Mouse (Mus musculus) hindbrain, embryonic 13.5 days (tissue): ENCODE measurements around the gene Ptpn13. TPM values are rescaled to one million over a fixed set of nuclear protein-coding genes. Genes with fewer than 3 reads are reported as not detected.
A peak's percentile ranks its signal among the peaks of the same experiment; 100 is the strongest.

Experiments used
- ATAC-seq: fragments of 200-750 bp; cut with Nextera tagmentation; 2 replicates; pipeline ENCODE4 v1.8.0; 2017; ENCODE audit warnings: moderate TSS enrichment; ENCODE audit not compliant: low FRiP score
- H3K27ac ChIP-seq: fragments of 300-500 bp; sonication (generic); 2 replicates; pipeline ENCODE4 v1.5.1; 2015; ENCODE audit warnings: inconsistent platforms, mild to moderate bottlenecking, moderate library complexity
- H3K27me3 ChIP-seq: fragments of 300-500 bp; sonication (generic); 2 replicates; pipeline ENCODE4 v1.6.1; 2015; ENCODE audit warnings: mild to moderate bottlenecking, inconsistent platforms
- H3K36me3 ChIP-seq: fragments of 300-500 bp; sonication (generic); 2 replicates; pipeline ENCODE4 v1.6.1; 2015; ENCODE audit warnings: mild to moderate bottlenecking, inconsistent platforms
- H3K4me1 ChIP-seq: fragments of 300-500 bp; sonication (generic); replicated peaks from 2 replicates; pipeline ENCODE4 v1.6.1; 2015; ENCODE audit warnings: inconsistent platforms
- H3K4me2 ChIP-seq: fragments of 300-500 bp; sonication (generic); 2 replicates; pipeline ENCODE4 v1.6.1; 2015; ENCODE audit warnings: inconsistent platforms, mild to moderate bottlenecking, moderate library complexity
- H3K4me3 ChIP-seq: fragments of 300-500 bp; sonication (generic); 2 replicates; pipeline ENCODE4 v1.5.1; 2015; ENCODE audit warnings: mild to moderate bottlenecking, inconsistent platforms
- H3K9ac ChIP-seq: fragments of 300-500 bp; sonication (generic); 2 replicates; pipeline ENCODE4 v1.6.1; 2015; ENCODE audit warnings: mild to moderate bottlenecking, inconsistent platforms
- H3K9me3 ChIP-seq: fragments of 300-500 bp; sonication (generic); 2 replicates; pipeline ENCODE4 v1.6.1; 2016; ENCODE audit warnings: inconsistent platforms
- WGBS: fragments of 180-500 bp; shearing (Covaris S2); methylation state at CpG from one replicate; pipeline ENCODE4 v1.1.7; 2015; 5-methylcytosine and 5-hydroxymethylcytosine counted together
- polyA plus RNA-seq: library from polyadenylated mRNA; unstranded; fragments of >200 nt; fragmentation: Nextera tagmentation; extraction: Ambion mirVana; gene quantifications from 2 replicates; pipeline ENCODE4 v1.2.1, GENCODE M21; 2015

Ptpn13 gene
- polyA plus RNA-seq, 1 experiment from 2014 or later: 7.5 TPM

- Histone ChIP-seq H3K9me3 (no peaks in the 10 kb centered on the region), H3K4me3 (no peak overlapping the region), H3K4me2 (no peak overlapping the region), H3K4me1 (peaks cover 19% of the 10 kb centered on the region), H3K36me3 (peaks cover 14% of the 10 kb centered on the region), H3K27ac (no peak overlapping the region), H3K27me3 (no peaks in the 10 kb centered on the region), H3K9ac (no peak overlapping the region)
- 85% methylated on average over 8 of the region's 8 CpGs for WGBS
- no peak for ATAC-seq
Observed at GRCm38 (mm10) chr5:103592706-103593105, 167.7 kb downstream of the Ptpn13 start.

DNA sequence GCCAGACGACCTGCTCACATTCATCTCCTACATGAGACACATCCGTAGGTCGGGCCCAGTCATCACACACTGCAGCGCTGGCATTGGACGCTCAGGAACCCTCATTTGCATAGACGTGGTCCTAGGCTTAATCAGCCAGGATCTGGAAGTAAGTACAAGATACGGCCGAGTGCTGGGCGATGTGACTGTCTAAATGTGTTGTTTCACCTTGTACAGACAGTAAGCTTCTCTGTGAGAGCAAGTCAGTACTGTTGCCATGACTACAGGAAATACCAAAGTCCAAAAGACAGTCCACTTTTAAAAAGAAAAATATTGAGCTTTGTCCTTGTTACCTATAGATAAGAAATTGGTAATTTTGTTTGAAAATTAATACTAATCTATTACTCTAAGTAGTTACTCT is 168.6 kb downstream of the Ptpn13 start:
- no peaks in the 10 kb centered on the region for H3K27me3 ChIP-seq
- peaks cover 7% of the 10 kb centered on the region for H3K36me3 ChIP-seq
- WGBS: 82% methylated on average over 9 of the region's 9 CpGs
- no peak overlapping the region for H3K4me2 ChIP-seq
- no peak for ATAC-seq
- no peaks in the 10 kb centered on the region for H3K9me3 ChIP-seq
- no peak overlapping the region for H3K27ac ChIP-seq
- H3K4me1 ChIP-seq: peaks cover 23% of the 10 kb centered on the region
- H3K9ac ChIP-seq: no peak overlapping the region
- H3K4me3 ChIP-seq: no peak overlapping the region

DNA sequence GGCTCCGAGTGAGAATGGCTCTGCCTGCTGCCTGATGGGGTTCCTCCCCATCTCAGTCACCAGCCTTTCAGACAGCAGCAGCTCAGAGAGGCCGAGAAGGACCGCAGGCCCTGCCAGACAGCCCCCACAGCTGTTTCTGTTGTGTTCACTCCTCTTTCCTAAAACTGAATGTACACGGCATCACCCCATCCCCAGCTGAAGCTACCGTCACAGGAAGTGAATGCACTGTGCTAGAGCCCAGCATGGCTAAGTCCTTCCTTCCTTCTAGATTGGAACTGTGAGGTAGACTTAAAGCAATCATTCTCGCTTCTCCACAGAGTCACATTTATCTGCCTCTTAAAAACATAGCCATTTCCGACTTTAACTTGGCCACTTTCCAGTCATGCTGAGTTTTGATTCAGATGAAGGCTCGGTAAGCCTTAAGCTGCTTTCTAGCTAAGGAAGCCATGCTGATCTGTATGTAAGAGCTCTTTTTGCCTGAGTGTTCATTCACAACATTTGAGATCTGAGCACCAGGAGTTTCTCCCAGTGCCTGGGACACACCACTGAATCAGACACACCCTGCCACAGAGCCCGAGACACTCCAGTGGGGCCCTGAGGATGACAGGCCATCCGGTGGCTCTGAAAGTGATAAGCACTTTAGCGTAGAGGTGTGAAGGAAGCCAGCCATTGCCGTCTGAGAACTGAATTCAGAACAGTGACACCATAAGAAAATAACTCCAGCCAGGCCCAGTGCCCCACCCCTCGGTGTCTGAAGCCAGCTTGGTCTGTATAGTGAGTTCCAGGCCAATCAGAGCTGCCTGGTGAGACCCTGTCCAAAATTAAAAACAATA is 170.6 kb downstream of the Ptpn13 start:
- Histone ChIP-seq H3K4me2 (no peak overlapping the region), H3K27me3 (no peaks in the 10 kb centered on the region), H3K9ac (no peak overlapping the region), H3K27ac (peak overlapping the region; percentile 62), H3K4me1 (peaks cover 24% of the 10 kb centered on the region), H3K9me3 (no peaks in the 10 kb centered on the region), H3K4me3 (no peak overlapping the region), H3K36me3 (peaks cover 7% of the 10 kb centered on the region)
- no peak for ATAC-seq
- WGBS: 68% methylated on average over 13 of the region's 13 CpGs

- no peaks in the 10 kb centered on the region; the same call in 1 of the 2 replicates for H3K36me3 ChIP-seq
- no peak overlapping the region for H3K4me3 ChIP-seq
- no peaks in the 10 kb centered on the region for H3K27me3 ChIP-seq
- peak overlapping the region; percentile 62; the same call in 1 of the 2 replicates for H3K27ac ChIP-seq
- no peak overlapping the region for H3K9ac ChIP-seq
- H3K4me2 ChIP-seq: no peak overlapping the region
- H3K4me1 ChIP-seq: peaks cover 24% of the 10 kb centered on the region
- ATAC-seq: peak; percentile 81
- WGBS: 55% methylated on average over 14 of the region's 14 CpGs
- H3K9me3 ChIP-seq: no peaks in the 10 kb centered on the region
Observed at GRCm38 (mm10) chr5:103596467-103597146, 171.6 kb downstream of the Ptpn13 start.

DNA sequence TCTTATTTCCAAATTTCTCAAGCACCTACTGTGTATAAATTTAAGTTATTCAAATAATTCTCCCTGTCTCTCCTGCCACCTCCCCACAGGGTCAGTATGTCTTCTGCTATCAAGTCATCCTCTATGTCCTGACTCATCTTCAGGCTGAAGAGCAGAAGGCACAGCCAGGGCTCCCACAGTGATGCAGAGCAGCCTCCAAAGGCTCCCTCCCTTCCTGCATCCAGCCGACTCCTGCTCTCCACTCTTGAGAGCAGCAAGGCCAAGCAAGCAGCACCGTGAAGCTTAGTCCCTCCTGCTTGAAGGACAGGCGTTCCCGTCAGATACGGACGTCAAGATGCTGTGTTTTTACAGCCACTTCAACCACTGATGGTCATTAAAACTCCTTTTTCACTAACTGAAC is 172.6 kb downstream of the Ptpn13 start:
- no peak overlapping the region for H3K27ac ChIP-seq
- ATAC-seq: no peak
- no peak overlapping the region for H3K9ac ChIP-seq
- 74% methylated on average over 6 of the region's 6 CpGs for WGBS
- H3K27me3 ChIP-seq: no peaks in the 10 kb centered on the region
- peaks cover 24% of the 10 kb centered on the region for H3K4me1 ChIP-seq
- H3K4me2 ChIP-seq: no peak overlapping the region
- H3K36me3 ChIP-seq: no peaks in the 10 kb centered on the region; the same call in 1 of the 2 replicates
- no peaks in the 10 kb centered on the region for H3K9me3 ChIP-seq
- no peak overlapping the region for H3K4me3 ChIP-seq

- Histone ChIP-seq H3K4me1 (peaks cover 26% of the 10 kb centered on the region), H3K4me2 (no peak overlapping the region), H3K4me3 (no peak overlapping the region), H3K27me3 (no peaks in the 10 kb centered on the region), H3K9me3 (no peaks in the 10 kb centered on the region), H3K27ac (no peak overlapping the region), H3K9ac (no peak overlapping the region), H3K36me3 (no peaks in the 10 kb centered on the region; the same call in 1 of the 2 replicates)
- no peak for ATAC-seq
- 84% methylated on average over 9 of the region's 9 CpGs for WGBS
Observed at GRCm38 (mm10) chr5:103598264-103598663, 173.3 kb downstream of the Ptpn13 start.

- Histone ChIP-seq H3K27ac (no peak overlapping the region), H3K36me3 (no peaks in the 10 kb centered on the region), H3K4me2 (no peak overlapping the region), H3K9me3 (no peaks in the 10 kb centered on the region), H3K4me1 (peaks cover 28% of the 10 kb centered on the region), H3K27me3 (no peaks in the 10 kb centered on the region), H3K4me3 (no peak overlapping the region), H3K9ac (no peak overlapping the region)
- no peak for ATAC-seq
- WGBS: 83% methylated on average over 5 of the region's 5 CpGs
Observed at GRCm38 (mm10) chr5:103598881-103599280, 173.9 kb downstream of the Ptpn13 start.

DNA sequence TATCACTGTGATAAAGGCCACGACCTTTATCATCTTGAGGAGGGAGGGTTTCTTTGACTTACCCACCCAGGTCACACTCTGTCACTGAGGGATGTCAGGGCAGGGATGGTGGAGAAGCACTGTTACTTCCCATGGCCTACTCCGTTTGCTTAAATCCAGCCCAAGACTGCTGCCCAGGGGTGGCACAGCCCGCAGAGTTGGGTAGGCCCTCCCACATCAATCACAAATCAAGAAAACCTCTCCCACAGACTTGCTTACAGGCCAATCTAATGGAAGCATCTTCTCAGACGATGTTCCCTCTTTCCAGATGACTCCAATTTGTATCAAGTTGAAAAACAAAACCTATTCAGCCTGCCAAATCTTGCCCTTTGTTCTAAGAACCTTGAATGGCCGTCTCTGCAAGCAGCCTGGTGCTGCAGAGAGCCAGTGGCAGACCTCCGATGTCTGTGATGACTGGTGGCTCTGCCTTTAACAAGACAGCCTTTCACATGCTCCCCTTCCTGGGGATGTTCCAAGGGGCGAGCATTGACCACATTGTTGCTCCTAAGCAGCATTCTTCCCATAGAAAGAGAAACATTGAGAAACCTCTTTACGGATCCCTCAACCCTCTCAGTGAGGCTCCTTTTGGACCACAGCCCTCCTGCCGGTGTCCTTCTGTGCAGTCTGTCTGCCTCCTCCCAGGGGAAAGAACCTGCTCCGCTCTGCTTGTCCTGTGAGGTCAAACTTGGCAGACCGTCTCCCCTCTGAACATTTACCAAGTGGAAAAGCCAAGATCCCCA is 178.3 kb downstream of the Ptpn13 start:
- 25% methylated on average over 11 of the region's 11 CpGs for WGBS
- 0 out of 2 replicates have a peak overlapping the region, but pooled peaks have one; percentile 15 for H3K27ac ChIP-seq
- H3K36me3 ChIP-seq: no peaks in the 10 kb centered on the region
- no peaks in the 10 kb centered on the region for H3K27me3 ChIP-seq
- 0 out of 2 replicates have a peak, but pooled peaks cover 11% of the 10 kb centered on the region for H3K4me1 ChIP-seq
- ATAC-seq: peak; percentile 71; the same call in 1 of the 2 replicates
- H3K9ac ChIP-seq: no peak overlapping the region
- H3K4me3 ChIP-seq: no peak overlapping the region
- no peak overlapping the region for H3K4me2 ChIP-seq
- no peaks in the 10 kb centered on the region for H3K9me3 ChIP-seq

DNA sequence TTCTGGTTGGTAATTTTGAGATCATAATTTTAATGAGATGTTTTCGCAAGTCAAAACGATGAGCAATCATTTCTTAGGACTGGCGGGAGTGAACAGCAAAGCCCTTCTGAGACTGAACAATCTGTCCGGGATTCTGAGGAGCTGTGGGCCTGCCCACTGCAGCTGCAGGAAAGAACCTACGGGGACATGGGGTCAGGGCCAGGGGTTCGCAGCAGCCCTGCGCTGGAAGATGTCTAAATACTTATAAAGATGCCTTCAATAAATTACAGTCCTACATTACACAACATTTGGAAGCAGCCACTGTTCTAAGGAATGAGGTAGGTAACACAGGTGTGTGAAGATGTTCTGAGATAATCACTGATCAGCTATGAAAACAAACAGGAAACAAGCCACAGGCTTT is 180.7 kb downstream of the Ptpn13 start:
- no peaks in the 10 kb centered on the region for H3K36me3 ChIP-seq
- H3K9ac ChIP-seq: no peak overlapping the region
- no peak overlapping the region for H3K27ac ChIP-seq
- 0 out of 2 replicates have a peak, but pooled peaks cover 7% of the 10 kb centered on the region for H3K4me1 ChIP-seq
- ATAC-seq: no peak
- no peak overlapping the region for H3K4me3 ChIP-seq
- 85% methylated on average over 7 of the region's 7 CpGs for WGBS
- no peak overlapping the region for H3K4me2 ChIP-seq
- H3K9me3 ChIP-seq: no peaks in the 10 kb centered on the region
- no peaks in the 10 kb centered on the region for H3K27me3 ChIP-seq

- Histone ChIP-seq H3K9me3 (no peaks in the 10 kb centered on the region), H3K27me3 (no peaks in the 10 kb centered on the region), H3K36me3 (no peaks in the 10 kb centered on the region), H3K4me3 (no peak overlapping the region), H3K9ac (no peak overlapping the region), H3K4me2 (no peak overlapping the region), H3K27ac (no peak overlapping the region), H3K4me1 (no peaks in the 10 kb centered on the region)
- 78% methylated on average over 5 of the region's 5 CpGs for WGBS
- no peak for ATAC-seq
Observed at GRCm38 (mm10) chr5:103610148-103610547, 185.2 kb downstream of the Ptpn13 start.

- Histone ChIP-seq H3K9ac (no peak overlapping the region), H3K4me1 (no peaks in the 10 kb centered on the region), H3K36me3 (no peaks in the 10 kb centered on the region), H3K4me2 (no peak overlapping the region), H3K27ac (no peak overlapping the region), H3K27me3 (no peaks in the 10 kb centered on the region), H3K4me3 (no peak overlapping the region), H3K9me3 (no peaks in the 10 kb centered on the region)
- ATAC-seq: no peak
- WGBS: 92% methylated on average over 10 of the region's 10 CpGs
Observed at GRCm38 (mm10) chr5:103610856-103611472, 186.0 kb downstream of the Ptpn13 start.

DNA sequence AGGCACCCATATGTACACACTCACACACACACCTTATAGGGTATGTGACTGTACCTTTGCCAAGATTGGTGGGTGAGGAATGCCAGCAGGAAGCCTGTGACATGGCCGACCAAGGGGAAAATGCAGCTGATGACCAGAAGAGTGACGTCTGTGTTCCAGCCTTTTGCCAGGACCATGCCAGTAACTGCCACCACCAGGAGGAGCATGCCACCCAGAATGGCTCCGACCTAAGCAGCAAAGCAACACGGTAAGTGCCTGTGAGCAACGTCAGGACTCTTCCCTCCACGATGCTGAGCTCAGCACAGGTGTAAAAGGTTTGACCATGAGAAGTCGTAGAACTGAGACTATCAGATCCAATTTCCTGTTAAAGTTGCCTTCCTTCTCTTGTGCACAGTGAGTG is 187.3 kb downstream of the Ptpn13 start:
- no peak for ATAC-seq
- H3K4me3 ChIP-seq: no peak overlapping the region
- H3K4me2 ChIP-seq: no peak overlapping the region
- H3K9ac ChIP-seq: no peak overlapping the region
- no peak overlapping the region for H3K27ac ChIP-seq
- no peaks in the 10 kb centered on the region for H3K36me3 ChIP-seq
- H3K27me3 ChIP-seq: no peaks in the 10 kb centered on the region
- 88% methylated on average over 7 of the region's 7 CpGs for WGBS
- no peaks in the 10 kb centered on the region for H3K9me3 ChIP-seq
- no peaks in the 10 kb centered on the region for H3K4me1 ChIP-seq
